Mouse (Mus musculus) brain, embryonic 14.5 days (tissue): ENCODE data around the gene Ccdc22.

Experiments used
- CTCF ChIP-seq: fragments of 200-500 bp; IDR thresholded peaks from 2 replicates; pipeline ENCODE4 v1.5.1; 2012; ENCODE audit warnings: inconsistent platforms, mild to moderate bottlenecking, moderate library complexity, borderline replicate concordance; ENCODE audit not compliant: insufficient read depth, insufficient read length; ENCODE audit errors: extremely low read depth
- POLR2A ChIP-seq: fragments of 200-500 bp; IDR thresholded peaks from 2 replicates; pipeline ENCODE4 v1.6.1; 2012; ENCODE audit warnings: mild to moderate bottlenecking, inconsistent platforms, borderline replicate concordance; ENCODE audit not compliant: poor library complexity, insufficient read depth, insufficient read length, severe bottlenecking; ENCODE audit errors: extremely low read depth

GRCm38 (mm10) chrX:7583881-7584280, 21.4 kb downstream of the Ccdc22 start:
- TF ChIP-seq CTCF (no peak), POLR2A (no peak)
